Mouse (Mus musculus) liver, embryonic 14.5 days (tissue): ENCODE data around the gene Uckl1. TPM values are rescaled to one million over a fixed set of nuclear protein-coding genes. Genes with fewer than 3 reads are reported as not detected.

ENCODE experiments used
- ATAC-seq: fragments of 200-750 bp; cut with Nextera tagmentation; 2 replicates; pipeline ENCODE4 v1.8.0; 2017; ENCODE audit warnings: moderate number of reproducible peaks, mild to moderate bottlenecking, moderate library complexity; ENCODE audit not compliant: insufficient read depth
- DNase-seq, 3 experiments: peaks; one replicate each; pipeline ENCODE4 v3.0.0-alpha.2; 2012 to 2013; ENCODE audit warnings: low read depth in 3 of 3, low spot score in 3 of 3
- H3K27ac ChIP-seq: fragments of 300-500 bp; sonication (generic); 2 replicates; pipeline ENCODE4 v1.5.1; 2014; ENCODE audit warnings: moderate library complexity, mild to moderate bottlenecking, control low read depth, inconsistent platforms
- H3K27me3 ChIP-seq: fragments of 300-500 bp; sonication (generic); 2 replicates; pipeline ENCODE4 v1.6.1; 2014; ENCODE audit warnings: mild to moderate bottlenecking, low read length, moderate library complexity; ENCODE audit not compliant: control insufficient read depth, insufficient read depth
- H3K36me3 ChIP-seq: fragments of 300-500 bp; sonication (generic); replicated peaks from 2 replicates; pipeline ENCODE4 v1.6.1; 2014; ENCODE audit warnings: low read depth; ENCODE audit not compliant: control insufficient read depth, insufficient read depth
- H3K4me1 ChIP-seq, 2 experiments: fragments of 200-500 bp in 1 of 2; fragments of 300-500 bp in 1 of 2; sonication (generic) in 1 of 2; replicated peaks; 2 replicates each; pipeline ENCODE4 v1.6.1; 2012 to 2014; ENCODE audit warnings: antibody characterized with exemption in 1 of 2, inconsistent platforms in 1 of 2, low read length in 1 of 2; ENCODE audit not compliant: control insufficient read depth in 2 of 2, insufficient read depth in 2 of 2
- H3K4me2 ChIP-seq: fragments of 300-500 bp; sonication (generic); 2 replicates; pipeline ENCODE4 v1.6.1; 2014; ENCODE audit warnings: low read depth, mild to moderate bottlenecking, control low read depth, moderate library complexity
- H3K4me3 ChIP-seq, 2 experiments: fragments of 200-500 bp in 1 of 2; fragments of 300-500 bp in 1 of 2; sonication (generic) in 1 of 2; 2 replicates each; pipeline ENCODE4 v1.5.1; 2012 to 2014; ENCODE audit warnings: low read depth in 2 of 2, low read length in 2 of 2, mild to moderate bottlenecking in 2 of 2, control low read depth in 1 of 2, inconsistent platforms in 1 of 2, moderate library complexity in 1 of 2; ENCODE audit not compliant: insufficient read depth in 1 of 2
- H3K9ac ChIP-seq: fragments of 300-500 bp; sonication (generic); replicated peaks from 2 replicates; pipeline ENCODE4 v1.6.1; 2014; ENCODE audit warnings: mild to moderate bottlenecking, control low read depth, moderate library complexity
- H3K9me3 ChIP-seq: fragments of 300-500 bp; sonication (generic); 2 replicates; pipeline ENCODE4 v1.6.1; 2016; ENCODE audit warnings: low read length, mixed read lengths; ENCODE audit not compliant: control insufficient read depth
- CTCF ChIP-seq: IDR thresholded peaks from 2 replicates; pipeline ENCODE4 v1.5.1; 2016; ENCODE audit warnings: antibody characterized with exemption, low read depth, control low read depth
- EP300 ChIP-seq: IDR thresholded peaks from 2 replicates; pipeline ENCODE4 v1.6.1; 2016; ENCODE audit warnings: antibody characterized with exemption, low read depth
- WGBS: fragments of 180-500 bp; shearing (Covaris S2); extraction: QIAGEN DNeasy Blood & Tissue Kit; methylation state at CpG from one replicate; pipeline ENCODE4 v1.1.7; 2014; ENCODE audit not compliant: insufficient replicate concordance; 5-methylcytosine and 5-hydroxymethylcytosine counted together
- microRNA-seq: library from miRNA; unstranded; fragments of <30 nt; microRNA quantifications from one replicate; pipeline ENCODE4, GENCODE M21; 2016
- polyA plus RNA-seq, 2 experiments: library from polyadenylated mRNA; depleted of rRNA in 1 of 2; stranded (reverse) in 1 of 2; unstranded in 1 of 2; fragments of >200 nt; fragmentation: Nextera tagmentation in 1 of 2; extraction: Ambion mirVana in 1 of 2; gene quantifications; 2 replicates each; pipeline versions ENCODE4 v1.2.1 to v1.2.3; 2012 to 2014

Uckl1 gene
- polyA plus RNA-seq, 2 experiments, result 18.7 to 33.3 TPM

GRCm38 (mm10) chr2:181521491-181521890, 63.2 kb downstream of the Uckl1 start:
- Histone ChIP-seq H3K4me2 (peak overlapping the region; percentile 95), H3K4me3 (peak overlapping the region; percentile 69 to 99), H3K27ac (peak overlapping the region; percentile 52), H3K4me1 (peaks cover 23 to 30% of the 10 kb centered on the region in 2 experiments), H3K27me3 (no peaks in the 10 kb centered on the region), H3K9ac (peak overlapping the region; percentile 98), H3K36me3 (peaks cover 8% of the 10 kb centered on the region), H3K9me3 (no peaks in the 10 kb centered on the region)
- ATAC-seq, result no peak
- TF ChIP-seq CTCF (no peak), EP300 (no peak)
- 37% methylated on average over 10 of the region's 10 CpGs for whole genome bisulfite sequencing
- no peak for DNase-seq

- ATAC-seq (no peak), DNase-seq (no peak)
- TF ChIP-seq CTCF (no peak), EP300 (no peak)
- under 1% methylated on average over 17 of the region's 17 CpGs for WGBS
- Histone ChIP-seq H3K4me2 (peak overlapping the region; percentile 95), H3K27ac (peak overlapping the region; percentile 98), H3K27me3 (no peaks in the 10 kb centered on the region), H3K9me3 (no peaks in the 10 kb centered on the region), H3K36me3 (peaks cover 12% of the 10 kb centered on the region), H3K4me3 (peak overlapping the region; percentile 69 to 99), H3K4me1 (peaks cover 23 to 30% of the 10 kb centered on the region in 2 experiments), H3K9ac (peak overlapping the region; percentile 98)
These were observed 63.8 kb downstream of the Uckl1 start for GRCm38 (mm10) chr2:181520936-181521227.

GRCm38 (mm10) chr2:181520118-181520935, 64.4 kb downstream of the Uckl1 start, which contains the start of gene Dnajc5:
Dnajc5 (plus strand) TSS chr2:181520485.
- Histone ChIP-seq H3K4me1 (peaks cover 23 to 30% of the 10 kb centered on the region in 2 experiments), H3K9me3 (no peaks in the 10 kb centered on the region), H3K9ac (peak within 1 kb of the TSS; percentile 98), H3K27me3 (no peaks in the 10 kb centered on the region), H3K36me3 (peaks cover 13% of the 10 kb centered on the region), H3K4me3 (peak within 1 kb of the TSS; percentile 69 to 99), H3K27ac (peak within 1 kb of the TSS; percentile 98), H3K4me2 (peak within 1 kb of the TSS; percentile 95)
- peak; percentile 96 for ATAC-seq
- DNase-seq, result peak; percentile 96 to 98 (median 97)
- WGBS, result 0% methylated on average over 74 of the region's 74 CpGs
- TF ChIP-seq CTCF (no peak; the same call in 1 of the 2 replicates), EP300 (no peak)

DNA sequence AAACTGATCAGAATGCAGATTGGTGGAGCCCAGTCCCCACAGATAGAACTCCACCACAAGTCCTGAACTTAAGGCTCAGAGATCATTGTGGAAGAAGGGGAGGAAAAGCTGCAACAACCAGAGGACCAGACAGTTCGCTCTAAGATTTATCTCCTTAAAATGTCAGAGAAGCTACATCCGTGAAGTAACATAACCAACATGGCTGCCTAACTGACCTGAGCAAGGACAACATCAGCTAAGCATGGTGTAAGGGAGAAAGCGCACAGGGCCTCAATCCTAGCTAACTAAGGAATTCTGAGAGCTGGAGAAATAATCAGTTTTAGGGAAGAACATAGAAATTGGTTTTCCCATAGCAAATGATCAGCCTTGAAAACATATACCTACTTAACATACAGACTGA, 65.5 kb downstream of the Uckl1 start:
- peaks cover 23 to 30% of the 10 kb centered on the region in 2 experiments for H3K4me1 ChIP-seq
- peaks cover 19% of the 10 kb centered on the region for H3K36me3 ChIP-seq
- no peaks in the 10 kb centered on the region for H3K9me3 ChIP-seq
- peak overlapping the region; percentile 95 for H3K4me2 ChIP-seq
- peak overlapping the region; percentile 98 for H3K27ac ChIP-seq
- H3K9ac ChIP-seq, result peak overlapping the region; percentile 98
- 67% methylated on average over 3 of the region's 3 CpGs for WGBS
- TF ChIP-seq EP300 (no peak), CTCF (no peak)
- ATAC-seq, result no peak
- no peak for DNase-seq
- peak overlapping the region in 1 of 2 experiments; percentile 99; a peak in 2 of 4 replicates for H3K4me3 ChIP-seq
- no peaks in the 10 kb centered on the region for H3K27me3 ChIP-seq

Small RNAs within 50 kb of the gene (microRNA-seq; reads per million reads assigned to microRNA genes)
- gene Mir7006, result not detected

Other genes starting within 250 kb of the Uckl1 start
- 7.7 and 8.8 TPM in 2 replicates for gene Zgpat, start 220.0 kb downstream of the Uckl1 start, polyA plus RNA-seq (2012; rRNA removed)
- 8.4 and 10.5 TPM in 2 replicates for gene Zgpat, start 220.0 kb downstream of the Uckl1 start, polyA plus RNA-seq (2014; fragmentation: Nextera tagmentation; extraction: Ambion mirVana)
- gene Arfrp1, start 219.5 kb downstream of the Uckl1 start, polyA plus RNA-seq (2012; rRNA removed), result 13.3 and 21.1 TPM in 2 replicates
- 14.8 and 16.9 TPM in 2 replicates for gene Arfrp1, start 219.5 kb downstream of the Uckl1 start, polyA plus RNA-seq (2014; fragmentation: Nextera tagmentation; extraction: Ambion mirVana)
- gene Lime1, start 204.8 kb downstream of the Uckl1 start, polyA plus RNA-seq (2012; rRNA removed), result 10.9 and 12.3 TPM in 2 replicates
- 4.0 and 4.7 TPM in 2 replicates for gene Lime1, start 204.8 kb downstream of the Uckl1 start, polyA plus RNA-seq (2014; fragmentation: Nextera tagmentation; extraction: Ambion mirVana)
- gene Zbtb46, start 125.5 kb downstream of the Uckl1 start, polyA plus RNA-seq (2012; rRNA removed), result 4.4 and 5.3 TPM in 2 replicates
- 6.5 and 6.8 TPM in 2 replicates for gene Zbtb46, start 125.5 kb downstream of the Uckl1 start, polyA plus RNA-seq (2014; fragmentation: Nextera tagmentation; extraction: Ambion mirVana)
- gene Abhd16b, start 91.7 kb downstream of the Uckl1 start, polyA plus RNA-seq (2012; rRNA removed), result 0.01 TPM in 1 of 2 replicates, not detected in the other
- gene Abhd16b, start 91.7 kb downstream of the Uckl1 start, polyA plus RNA-seq (2014; fragmentation: Nextera tagmentation; extraction: Ambion mirVana), result not detected in 2 replicates
- 19.6 and 36.1 TPM in 2 replicates for gene Tpd52l2, start 87.8 kb downstream of the Uckl1 start, polyA plus RNA-seq (2012; rRNA removed)
- 78.3 and 80.5 TPM in 2 replicates for gene Tpd52l2, start 87.8 kb downstream of the Uckl1 start, polyA plus RNA-seq (2014; fragmentation: Nextera tagmentation; extraction: Ambion mirVana)
- gene Dnajc5, start 64.4 kb downstream of the Uckl1 start, polyA plus RNA-seq (2012; rRNA removed), result 12.5 and 13.9 TPM in 2 replicates
- 20.0 and 23.7 TPM in 2 replicates for gene Dnajc5, start 64.4 kb downstream of the Uckl1 start, polyA plus RNA-seq (2014; fragmentation: Nextera tagmentation; extraction: Ambion mirVana)
- gene Prpf6, start 7.0 kb upstream of the Uckl1 start, polyA plus RNA-seq (2012; rRNA removed), result 9.5 and 15.7 TPM in 2 replicates
- gene Prpf6, start 7.0 kb upstream of the Uckl1 start, polyA plus RNA-seq (2014; fragmentation: Nextera tagmentation; extraction: Ambion mirVana), result 22.3 and 25.9 TPM in 2 replicates
- 8.8 and 9.5 TPM in 2 replicates for gene Zfp512b, start 7.9 kb upstream of the Uckl1 start, polyA plus RNA-seq (2012; rRNA removed)
- gene Zfp512b, start 7.9 kb upstream of the Uckl1 start, polyA plus RNA-seq (2014; fragmentation: Nextera tagmentation; extraction: Ambion mirVana), result 4.4 and 6.5 TPM in 2 replicates
- 1.6 TPM in 2 replicates for gene Samd10, start 14.3 kb upstream of the Uckl1 start, polyA plus RNA-seq (2012; rRNA removed)
- gene Samd10, start 14.3 kb upstream of the Uckl1 start, polyA plus RNA-seq (2014; fragmentation: Nextera tagmentation; extraction: Ambion mirVana), result 1.5 TPM in 2 replicates
- 0.08 and 0.09 TPM in 2 replicates for gene Gm29797, start 72.1 kb upstream of the Uckl1 start, polyA plus RNA-seq (2012; rRNA removed)
- 0.14 TPM in 1 of 2 replicates, not detected in the other for gene Gm29797, start 72.1 kb upstream of the Uckl1 start, polyA plus RNA-seq (2014; fragmentation: Nextera tagmentation; extraction: Ambion mirVana)
- gene Sox18, start 86.7 kb upstream of the Uckl1 start, polyA plus RNA-seq (2012; rRNA removed), result 5.5 TPM in 2 replicates
- 4.1 and 5.0 TPM in 2 replicates for gene Sox18, start 86.7 kb upstream of the Uckl1 start, polyA plus RNA-seq (2014; fragmentation: Nextera tagmentation; extraction: Ambion mirVana)
- gene Tcea2, start 95.4 kb upstream of the Uckl1 start, polyA plus RNA-seq (2012; rRNA removed), result 3.0 and 3.4 TPM in 2 replicates
- gene Tcea2, start 95.4 kb upstream of the Uckl1 start, polyA plus RNA-seq (2014; fragmentation: Nextera tagmentation; extraction: Ambion mirVana), result 1.3 and 1.8 TPM in 2 replicates
- gene Rgs19, start 109.1 kb upstream of the Uckl1 start, polyA plus RNA-seq (2012; rRNA removed), result 19.0 and 20.6 TPM in 2 replicates
- 15.8 and 21.0 TPM in 2 replicates for gene Rgs19, start 109.1 kb upstream of the Uckl1 start, polyA plus RNA-seq (2014; fragmentation: Nextera tagmentation; extraction: Ambion mirVana)
- not detected in 2 replicates for gene Lkaaear1, start 113.5 kb upstream of the Uckl1 start, polyA plus RNA-seq (2012; rRNA removed)
- gene Lkaaear1, start 113.5 kb upstream of the Uckl1 start, polyA plus RNA-seq (2014; fragmentation: Nextera tagmentation; extraction: Ambion mirVana), result not detected in 2 replicates
- gene Oprl1, start 130.1 kb upstream of the Uckl1 start, polyA plus RNA-seq (2012; rRNA removed), result 0.11 and 0.21 TPM in 2 replicates
- gene Oprl1, start 130.1 kb upstream of the Uckl1 start, polyA plus RNA-seq (2014; fragmentation: Nextera tagmentation; extraction: Ambion mirVana), result 0.06 TPM in 1 of 2 replicates, not detected in the other
- gene Myt1, start 178.4 kb upstream of the Uckl1 start, polyA plus RNA-seq (2012; rRNA removed), result 0.02 and 0.09 TPM in 2 replicates
- gene Myt1, start 178.4 kb upstream of the Uckl1 start, polyA plus RNA-seq (2014; fragmentation: Nextera tagmentation; extraction: Ambion mirVana), result not detected in 2 replicates